Mouse (Mus musculus): Measurements from ENCODE around the gene Wdr73. TPM values are rescaled to one million over a fixed set of nuclear protein-coding genes. Genes with fewer than 3 reads are reported as not detected.
A peak's percentile ranks its signal among the peaks of the same experiment; 100 is the strongest.

Gene Wdr73
- total and polyA plus RNA-seq, 3 experiments, result 57.8 to 67.0 TPM; not detected in 1

GRCm38 (mm10) chr7:80863520-80863919, 37.5 kb downstream of the Wdr73 start:
- peaks cover 17 to 30% of the 10 kb centered on the region in 2 experiments for H3K4me1 ChIP-seq (ENCODE audit: control insufficient read depth in 1 of 2, insufficient read depth in 2 of 2, low read length in 2 of 2)

GRCm38 (mm10) chr7:80862475-80862874, 38.6 kb downstream of the Wdr73 start:
- peaks cover 17 to 30% of the 10 kb centered on the region in 2 experiments for H3K4me1 ChIP-seq (ENCODE audit: control insufficient read depth in 1 of 2, insufficient read depth in 2 of 2, low read length in 2 of 2)
- TF ChIP-seq UBTF (IDR thresholded peaks at IDR 0.05; ENCODE audit: borderline replicate concordance, insufficient read depth, low read depth, low read length), result no peak
- TF ChIP-seq MAFK (IDR thresholded peaks at IDR 0.05; ENCODE audit: borderline replicate concordance, low read depth, low read length), result no peak
- no peak for TF ChIP-seq SMC3 (IDR thresholded peaks at IDR 0.05; ENCODE audit: low read depth, low read length)
- TF ChIP-seq EP300 (IDR thresholded peaks at IDR 0.05; ENCODE audit: low read depth in 1 of 2, low read length in 2 of 2), result no peak
- no peak for TF ChIP-seq NELFE (IDR thresholded peaks at IDR 0.05; ENCODE audit: low read depth, low read length)
- peaks cover 0 to 28% of the 10 kb centered on the region in 2 experiments; a peak in 2 of 4 replicates for H3K36me3 ChIP-seq (ENCODE audit: control insufficient read depth in 1 of 2, insufficient read depth in 2 of 2, low read length in 2 of 2)
- H3K27ac ChIP-seq (ENCODE audit: control insufficient read depth, low read depth, low read length), result no peak overlapping the region
- H3K9me3 ChIP-seq (replicated peaks; ENCODE audit: insufficient read depth, low read length), result no peaks in the 10 kb centered on the region
- no peak overlapping the region for H3K9ac ChIP-seq (ENCODE audit: control insufficient read depth, low read depth, low read length, poor library complexity, severe bottlenecking)
- H3K4me3 ChIP-seq (ENCODE audit: control insufficient read depth in 1 of 2, insufficient read depth in 1 of 2, low read depth in 2 of 2, low read length in 2 of 2), result no peak overlapping the region
- no peaks in the 10 kb centered on the region for H3K27me3 ChIP-seq (ENCODE audit: control insufficient read depth in 1 of 2, insufficient read depth in 2 of 2, low read length in 2 of 2)
- no peaks in the 10 kb centered on the region for H3K79me2 ChIP-seq (ENCODE audit: control insufficient read depth, insufficient read depth, low read length, poor library complexity)
- peak; percentile 81 for DNase-seq (ENCODE audit: low read depth, low spot score)

More at GRCm38 (mm10) chr7:80863520-80863919, 37.5 kb downstream of the Wdr73 start:
- peaks cover 0 to 28% of the 10 kb centered on the region in 2 experiments; a peak in 2 of 4 replicates for H3K36me3 ChIP-seq (ENCODE audit: control insufficient read depth in 1 of 2, insufficient read depth in 2 of 2, low read length in 2 of 2)
- H3K4me3 ChIP-seq (ENCODE audit: control insufficient read depth in 1 of 2, insufficient read depth in 1 of 2, low read depth in 2 of 2, low read length in 2 of 2), result no peak overlapping the region
- no peak for DNase-seq (ENCODE audit: low read depth, low spot score)
- H3K9ac ChIP-seq (ENCODE audit: control insufficient read depth, low read depth, low read length, poor library complexity, severe bottlenecking), result no peak overlapping the region
- no peaks in the 10 kb centered on the region for H3K9me3 ChIP-seq (replicated peaks; ENCODE audit: insufficient read depth, low read length)
- no peak overlapping the region for H3K27ac ChIP-seq (ENCODE audit: control insufficient read depth, low read depth, low read length)
- TF ChIP-seq NELFE (IDR thresholded peaks at IDR 0.05; ENCODE audit: low read depth, low read length) (no peak), POLR2A (IDR thresholded peaks at IDR 0.05; ENCODE audit: control insufficient read depth in 1 of 2, insufficient read depth in 1 of 2, low read depth in 1 of 2, low read length in 2 of 2, poor library complexity in 1 of 2) (no peak), ELF1 (IDR thresholded peaks at IDR 0.05; ENCODE audit: low read depth, low read length) (no peak), RCOR1 (IDR thresholded peaks at IDR 0.05; ENCODE audit: low read depth, low read length) (no peak), ZMIZ1 (IDR thresholded peaks at IDR 0.05; ENCODE audit: low read depth, low read length) (no peak), RAD21 (IDR thresholded peaks at IDR 0.05; ENCODE audit: low read depth, low read length) (no peak), MAX (IDR thresholded peaks at IDR 0.05; ENCODE audit: low read length) (no peak), MAFK (IDR thresholded peaks at IDR 0.05; ENCODE audit: borderline replicate concordance, low read depth, low read length) (no peak), MXI1 (IDR thresholded peaks at IDR 0.05; ENCODE audit: low read depth, low read length) (no peak)
- no peaks in the 10 kb centered on the region for H3K79me2 ChIP-seq (ENCODE audit: control insufficient read depth, insufficient read depth, low read length, poor library complexity)
- H3K27me3 ChIP-seq (ENCODE audit: control insufficient read depth in 1 of 2, insufficient read depth in 2 of 2, low read length in 2 of 2), result no peaks in the 10 kb centered on the region

GRCm38 (mm10) chr7:80860729-80861274, 40.3 kb downstream of the Wdr73 start, which contains the start of gene Zscan2:
Gene Zscan2 (plus strand): TSS chr7:80860920.
- peaks cover 17 to 28% of the 10 kb centered on the region in 2 experiments for H3K4me1 ChIP-seq (ENCODE audit: control insufficient read depth in 1 of 2, insufficient read depth in 2 of 2, low read length in 2 of 2)
- H3K9me3 ChIP-seq (replicated peaks; ENCODE audit: insufficient read depth, low read length), result no peaks in the 10 kb centered on the region
- no peaks in the 10 kb centered on the region for H3K79me2 ChIP-seq (ENCODE audit: control insufficient read depth, insufficient read depth, low read length, poor library complexity)
- H3K4me3 ChIP-seq (ENCODE audit: control insufficient read depth in 1 of 2, insufficient read depth in 1 of 2, low read depth in 2 of 2, low read length in 2 of 2), result peak within 1 kb of the TSS; percentile 88 to 89
- H3K27ac ChIP-seq (ENCODE audit: control insufficient read depth, low read depth, low read length), result no peak within 1 kb of the TSS
- H3K27me3 ChIP-seq (ENCODE audit: control insufficient read depth in 1 of 2, insufficient read depth in 2 of 2, low read length in 2 of 2), result no peaks in the 10 kb centered on the region
- peak within 1 kb of the TSS; percentile 71 for H3K9ac ChIP-seq (ENCODE audit: control insufficient read depth, low read depth, low read length, poor library complexity, severe bottlenecking)
- DNase-seq (ENCODE audit: low read depth, low spot score), result peak; percentile 97
- peaks cover 0 to 22% of the 10 kb centered on the region in 2 experiments; a peak in 2 of 4 replicates for H3K36me3 ChIP-seq (ENCODE audit: control insufficient read depth in 1 of 2, insufficient read depth in 2 of 2, low read length in 2 of 2)
- TF ChIP-seq MAX (IDR thresholded peaks at IDR 0.05; ENCODE audit: low read length), result no peak
- no peak for TF ChIP-seq ZKSCAN1 (IDR thresholded peaks at IDR 0.05; ENCODE audit: low read depth, low read length)
- no peak for TF ChIP-seq ZC3H11A (IDR thresholded peaks at IDR 0.05; ENCODE audit: low read depth, low read length)
- peak; percentile 86 for TF ChIP-seq KAT2A (conservative IDR thresholded peaks at IDR 0.05; ENCODE audit: low read depth, low read length)
- TF ChIP-seq GATA1 (IDR thresholded peaks at IDR 0.05; ENCODE audit: low read depth, low read length), result no peak
- TF ChIP-seq UBTF (IDR thresholded peaks at IDR 0.05; ENCODE audit: borderline replicate concordance, insufficient read depth, low read depth, low read length), result no peak
- TF ChIP-seq NRF1 (IDR thresholded peaks at IDR 0.05; ENCODE audit: insufficient read depth, low read depth, low read length, poor library complexity, severe bottlenecking), result no peak
- no peak for TF ChIP-seq POLR2AphosphoS2 (IDR thresholded peaks at IDR 0.05; ENCODE audit: low read length)
- TF ChIP-seq POLR2AphosphoS5 (IDR thresholded peaks at IDR 0.05; ENCODE audit: borderline replicate concordance, low read depth, low read length), result no peak
- TF ChIP-seq JUND (IDR thresholded peaks at IDR 0.05; ENCODE audit: low read depth, low read length), result no peak
- no peak for TF ChIP-seq RCOR1 (IDR thresholded peaks at IDR 0.05; ENCODE audit: low read depth, low read length)
- TF ChIP-seq TCF12 (IDR thresholded peaks at IDR 0.05; ENCODE audit: low read depth, low read length), result no peak
- TF ChIP-seq NELFE (IDR thresholded peaks at IDR 0.05; ENCODE audit: low read depth, low read length), result 0 out of 2 replicates have a peak, but pooled peaks have one; percentile 27
- no peak for TF ChIP-seq GABPA (IDR thresholded peaks at IDR 0.05; ENCODE audit: low read depth, low read length)
- no peak for TF ChIP-seq ZMIZ1 (IDR thresholded peaks at IDR 0.05; ENCODE audit: low read depth, low read length)
- TF ChIP-seq POLR2A (IDR thresholded peaks at IDR 0.05; ENCODE audit: control insufficient read depth in 1 of 2, insufficient read depth in 1 of 2, low read depth in 1 of 2, low read length in 2 of 2, poor library complexity in 1 of 2), result peak in 1 of 2 experiments; percentile 36; a peak in 1 of 4 replicates
- no peak for TF ChIP-seq CHD1 (IDR thresholded peaks at IDR 0.05; ENCODE audit: low read depth, low read length)
